Mouse (Mus musculus) gastrocnemius, postnatal 4 days (tissue): Measurements from ENCODE around the gene Fam163b. TPM values are rescaled to one million over a fixed set of nuclear protein-coding genes. Genes with fewer than 3 reads are reported as not detected.
A peak's percentile ranks its signal among the peaks of the same experiment; 100 is the strongest.

Experiments
- DNase-seq, 2 experiments: peaks; one replicate each; pipeline ENCODE4 v3.0.0; 2021 to 2022; ENCODE audit warnings: low spot score in 2 of 2, mixed read lengths in 2 of 2
- long read RNA-seq, 2 experiments: library from polyadenylated mRNA; stranded (forward); transcript quantifications; one replicate each; pipeline ENCODE4 v2.0.0; 2021
- total RNA-seq, 2 experiments: library from RNA; stranded (reverse); gene quantifications; 2 replicates each; pipeline ENCODE4 v1.2.3; 2021

Fam163b gene
- under 1 TPM; 0.29 to 0.39 TPM for total RNA-seq
- long read RNA-seq, experiment 1, result 0 reads
- long read RNA-seq, experiment 2, result 0 reads

DNA sequence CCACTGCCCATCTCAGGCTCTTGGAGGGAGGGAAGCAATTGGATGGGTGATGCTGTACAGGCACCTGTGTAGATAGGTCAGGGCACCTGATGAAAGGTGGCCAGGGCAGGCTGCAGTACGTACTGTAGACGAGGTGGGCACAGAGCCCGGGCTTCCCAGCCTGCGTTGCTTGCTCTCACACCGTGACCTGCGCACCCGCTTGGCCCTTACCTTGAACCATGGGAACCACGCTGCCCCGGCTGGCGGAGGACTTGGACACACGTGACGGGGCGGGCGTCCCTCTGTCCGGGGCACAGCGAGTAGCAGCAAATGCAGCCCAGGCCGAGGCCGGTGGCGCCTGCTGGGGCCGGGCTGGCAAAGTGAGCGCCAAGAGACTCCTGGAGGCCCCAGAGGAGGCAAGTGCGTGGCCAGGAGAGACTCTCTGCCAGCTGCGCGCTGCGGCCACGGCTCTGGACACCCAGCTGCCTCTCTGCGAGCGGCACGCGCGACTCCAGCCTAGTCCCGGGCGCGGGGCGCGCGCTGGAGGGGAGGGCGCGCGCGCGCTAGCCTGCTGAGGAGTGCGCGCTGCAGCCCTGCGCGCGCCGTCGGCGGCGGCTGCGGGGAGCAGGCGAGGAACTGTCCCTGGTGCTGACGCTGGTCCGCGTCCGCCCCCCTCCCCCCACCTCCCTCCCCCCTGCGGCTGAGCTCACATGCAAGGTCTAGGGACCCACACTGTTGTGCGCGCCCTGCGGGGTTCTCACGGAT, at the start of gene Fam163b:
Fam163b (minus strand) TSS at position 542 of the 744 bp plus-strand sequence.
- peak in 1 of 2 experiments; percentile 50 for DNase-seq

GRCm38 (mm10) chr2:27189994-27190393, 47.7 kb upstream of the Fam163b start:
- DNase-seq, result no peak

DNA sequence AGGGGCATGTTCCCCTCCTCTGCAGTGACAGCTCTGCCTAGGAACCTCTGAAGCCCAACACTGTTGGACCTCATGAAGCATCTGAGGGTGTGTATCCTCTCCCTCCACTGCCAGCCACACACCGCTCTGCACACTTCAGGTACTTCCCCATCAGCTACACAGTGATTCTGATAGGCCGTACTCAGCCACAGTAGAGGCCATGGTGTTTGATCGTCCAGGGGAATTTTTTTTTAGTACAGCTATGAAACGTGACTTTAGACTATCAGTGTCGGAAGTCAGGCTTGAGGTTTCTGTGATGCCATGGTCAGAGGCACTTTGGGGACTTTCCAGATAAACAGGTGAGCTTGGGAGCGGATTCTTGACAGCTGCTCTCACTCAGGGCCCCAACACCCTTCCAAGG, 45.2 kb upstream of the Fam163b start:
- DNase-seq, result no peak

- DNase-seq, result no peak
These were observed 41.4 kb upstream of the Fam163b start for GRCm38 (mm10) chr2:27183734-27184133.

DNA sequence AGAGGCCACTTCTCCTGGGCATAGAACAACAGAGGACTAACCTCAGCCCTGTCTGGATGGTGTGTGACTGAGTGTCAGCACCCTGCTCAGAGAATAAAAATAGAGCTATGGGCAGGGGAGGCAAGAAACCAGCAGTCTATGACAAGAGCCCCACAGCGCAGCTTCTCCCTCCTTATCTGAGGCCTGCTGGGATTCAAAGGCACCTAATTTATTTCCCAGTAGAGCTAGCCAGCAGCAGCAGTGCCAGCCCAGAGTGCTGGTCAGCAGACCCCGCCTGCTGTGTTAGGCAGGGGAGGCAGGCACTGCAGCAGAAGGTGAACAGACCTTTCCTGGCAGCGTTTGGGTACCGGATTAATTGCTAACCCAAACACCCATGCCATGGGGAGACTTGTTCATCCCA, 39.6 kb upstream of the Fam163b start:
- DNase-seq, result no peak

- no peak for DNase-seq
These were observed 36.8 kb upstream of the Fam163b start for GRCm38 (mm10) chr2:27179101-27179500.

GRCm38 (mm10) chr2:27175696-27176267, 33.5 kb upstream of the Fam163b start:
- peak; percentile 43 to 73 for DNase-seq

DNA sequence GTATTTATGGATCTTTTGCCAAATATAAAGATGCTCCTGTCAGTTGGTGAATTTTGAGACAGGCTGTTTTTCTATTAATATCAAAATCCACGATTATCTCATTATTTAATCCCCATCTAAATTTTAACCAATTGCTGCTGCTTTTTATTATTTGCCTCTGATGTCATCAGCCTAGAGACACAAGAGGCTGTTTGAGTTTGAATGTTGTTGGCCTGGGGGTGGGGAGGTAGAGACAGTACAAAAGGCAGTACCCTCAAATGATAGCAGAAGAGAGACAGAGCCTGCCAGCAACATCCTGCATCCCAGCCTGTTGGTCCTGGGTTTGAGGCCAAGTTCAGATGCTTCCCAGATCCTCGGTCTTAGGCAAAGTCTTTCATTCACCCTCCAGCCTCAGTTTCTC, 32.0 kb upstream of the Fam163b start:
- no peak for DNase-seq

- DNase-seq, result no peak
These were observed 24.7 kb upstream of the Fam163b start for GRCm38 (mm10) chr2:27166999-27167398.

- DNase-seq, result no peak
These were observed 23.8 kb upstream of the Fam163b start for GRCm38 (mm10) chr2:27166074-27166473.

- DNase-seq, result no peak
These were observed 22.7 kb upstream of the Fam163b start, which contains the start of gene Dbh for GRCm38 (mm10) chr2:27164796-27165590. Gene Dbh, plus strand, starts transcription at chr2:27165233.

- no peak for DNase-seq
These were observed 21.6 kb upstream of the Fam163b start for GRCm38 (mm10) chr2:27163851-27164250.

DNA sequence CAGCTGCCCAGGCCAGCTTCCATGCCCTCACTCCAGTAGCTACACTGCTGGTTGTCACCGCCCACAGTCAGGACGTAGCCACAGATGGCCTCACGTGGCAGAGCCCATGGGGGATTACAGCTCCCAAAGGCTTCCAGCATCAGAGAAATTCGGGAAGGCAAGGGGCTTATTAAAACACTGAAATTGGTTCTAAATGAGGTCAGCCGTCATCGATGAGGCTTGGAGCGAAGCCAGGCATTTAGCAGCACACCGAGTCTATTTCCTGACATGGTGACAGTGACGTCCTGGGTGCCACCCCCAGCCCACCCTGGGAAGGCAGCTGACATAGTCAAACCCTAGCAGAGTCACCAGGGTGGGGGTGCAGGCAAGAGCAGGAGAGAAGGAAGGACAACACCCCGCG, 20.4 kb upstream of the Fam163b start:
- no peak for DNase-seq

DNA sequence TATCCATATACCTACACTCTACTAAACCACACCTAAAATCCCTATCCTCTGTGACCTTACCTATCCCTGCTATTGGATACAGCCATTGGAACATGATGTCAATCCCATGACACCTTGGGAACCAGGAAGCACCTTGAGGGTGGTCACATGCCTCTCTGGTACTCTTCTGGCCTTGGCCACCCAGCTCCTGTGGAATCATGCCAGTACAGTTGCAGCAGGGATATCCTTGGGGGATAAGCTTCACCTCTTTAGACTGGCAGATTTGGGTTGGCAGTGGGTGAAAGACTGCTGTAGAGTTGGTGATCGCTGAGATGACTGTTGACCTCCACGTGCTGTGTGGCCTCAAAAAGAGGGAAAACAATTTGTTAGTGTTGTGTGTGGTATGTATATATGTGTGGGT, 19.2 kb upstream of the Fam163b start:
- DNase-seq, result no peak

DNA sequence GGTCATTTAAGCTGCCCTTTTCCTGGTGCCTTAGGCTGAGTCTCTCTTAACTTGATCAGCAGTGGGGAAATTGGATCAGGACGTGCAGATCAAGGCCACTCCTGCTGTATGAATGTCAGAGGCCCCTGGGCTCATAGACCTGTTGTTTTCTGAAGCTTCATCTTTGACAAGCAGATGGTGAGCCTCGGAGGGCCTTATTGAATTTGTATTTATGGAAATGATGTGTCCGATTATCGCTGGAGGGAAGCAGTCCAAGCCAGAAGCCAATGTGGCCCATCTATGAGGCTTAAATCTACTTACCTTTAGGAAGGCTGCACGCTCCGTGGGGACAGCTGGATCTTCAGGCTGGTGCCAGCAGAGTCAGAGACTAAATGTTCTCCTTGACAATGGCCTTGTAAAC, 14.3 kb upstream of the Fam163b start:
- no peak for DNase-seq

GRCm38 (mm10) chr2:27154466-27155185, 12.3 kb upstream of the Fam163b start:
- DNase-seq, result no peak

GRCm38 (mm10) chr2:27149457-27149856, 7.2 kb upstream of the Fam163b start:
- no peak for DNase-seq

DNA sequence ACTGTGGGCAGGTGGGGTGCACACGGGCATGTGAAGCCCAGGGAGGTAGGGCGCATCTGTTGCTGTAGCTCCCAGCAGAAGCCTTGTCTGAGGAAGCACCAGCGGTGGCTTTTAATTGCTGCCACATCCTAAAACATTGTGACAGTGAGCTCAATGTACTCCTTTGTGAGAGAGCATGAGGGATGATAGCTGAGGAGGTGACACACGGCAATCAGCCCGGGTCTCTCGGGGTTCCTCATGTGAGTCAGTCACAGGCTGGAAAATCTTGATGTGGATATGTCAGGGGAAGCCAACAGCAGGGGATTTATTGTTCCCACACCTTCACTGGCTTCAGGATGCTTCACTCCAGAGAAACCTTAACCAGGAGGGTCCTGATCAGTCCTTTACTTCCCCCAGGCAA, 4.5 kb upstream of the Fam163b start:
- DNase-seq, result no peak

DNA sequence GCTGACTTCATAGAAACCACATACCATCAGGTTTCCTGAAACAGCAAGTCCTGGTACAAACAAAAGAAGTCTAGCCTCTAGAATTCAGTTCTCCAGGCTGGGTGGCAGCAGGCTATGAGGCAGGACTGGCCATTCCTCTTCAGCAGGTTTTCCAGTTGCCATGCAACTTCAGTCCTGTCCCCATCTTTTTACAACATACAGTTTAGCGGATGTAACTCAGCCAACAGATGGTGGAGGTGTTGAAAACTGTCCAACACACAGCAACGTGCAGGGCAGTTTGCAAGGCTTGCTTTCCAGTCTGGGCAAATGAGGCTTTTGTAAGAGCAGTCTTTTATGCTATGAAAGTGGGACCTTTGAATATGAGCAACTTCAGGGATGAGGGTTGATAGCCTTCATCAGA, 2.7 kb upstream of the Fam163b start:
- no peak for DNase-seq

GRCm38 (mm10) chr2:27138356-27138755, 3.9 kb downstream of the Fam163b start:
- no peak for DNase-seq

DNA sequence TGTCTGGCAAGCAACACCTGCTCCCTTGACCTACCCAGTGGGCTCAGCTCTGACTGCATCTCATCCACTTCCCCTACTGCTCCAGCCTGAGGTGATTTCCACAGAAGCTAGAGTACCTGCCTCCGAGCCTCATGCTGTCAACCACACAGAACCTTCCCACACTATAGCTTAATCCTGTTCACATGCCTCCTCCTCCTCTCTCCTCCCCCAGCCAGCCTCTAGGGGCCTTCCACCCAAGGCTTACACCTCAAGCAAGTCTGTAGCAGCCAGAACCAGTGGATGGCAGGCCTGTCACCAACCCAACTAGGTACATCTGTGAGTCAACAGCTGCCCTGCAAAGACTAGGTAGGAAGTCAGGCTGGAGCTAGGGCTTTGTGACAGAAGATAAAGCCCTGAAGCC, 5.5 kb downstream of the Fam163b start:
- DNase-seq, result no peak
